Mouse (Mus musculus) megakaryocyte progenitor cell, adult 5-6 weeks (primary cell): ENCODE measurements around the gene Scgb1c1. TPM values are rescaled to one million over a fixed set of nuclear protein-coding genes. Genes with fewer than 3 reads are reported as not detected.
A peak's percentile ranks its signal among the peaks of the same experiment; 100 is the strongest.

Experiments
- ATAC-seq: replicated peaks from 2 replicates; pipeline ENCODE4 v1.8.0; 2016; ENCODE audit warnings: mild to moderate bottlenecking, moderate TSS enrichment, inconsistent platforms; ENCODE audit not compliant: poor library complexity
- total RNA-seq, 2 experiments: library from RNA; stranded (forward) in 1 of 2; stranded (reverse) in 1 of 2; fragments of 157-497, 149-512 nt in 1 of 2; fragments of 200-1000 nt in 1 of 2; gene quantifications; 2 replicates each; pipeline versions ENCODE4 v1.2.3 to v1.2.4; 2015 to 2017

The Scgb1c1 gene
- not detected in 2 replicates for total RNA-seq (2015)
- total RNA-seq (2017), result not detected in 2 replicates

DNA sequence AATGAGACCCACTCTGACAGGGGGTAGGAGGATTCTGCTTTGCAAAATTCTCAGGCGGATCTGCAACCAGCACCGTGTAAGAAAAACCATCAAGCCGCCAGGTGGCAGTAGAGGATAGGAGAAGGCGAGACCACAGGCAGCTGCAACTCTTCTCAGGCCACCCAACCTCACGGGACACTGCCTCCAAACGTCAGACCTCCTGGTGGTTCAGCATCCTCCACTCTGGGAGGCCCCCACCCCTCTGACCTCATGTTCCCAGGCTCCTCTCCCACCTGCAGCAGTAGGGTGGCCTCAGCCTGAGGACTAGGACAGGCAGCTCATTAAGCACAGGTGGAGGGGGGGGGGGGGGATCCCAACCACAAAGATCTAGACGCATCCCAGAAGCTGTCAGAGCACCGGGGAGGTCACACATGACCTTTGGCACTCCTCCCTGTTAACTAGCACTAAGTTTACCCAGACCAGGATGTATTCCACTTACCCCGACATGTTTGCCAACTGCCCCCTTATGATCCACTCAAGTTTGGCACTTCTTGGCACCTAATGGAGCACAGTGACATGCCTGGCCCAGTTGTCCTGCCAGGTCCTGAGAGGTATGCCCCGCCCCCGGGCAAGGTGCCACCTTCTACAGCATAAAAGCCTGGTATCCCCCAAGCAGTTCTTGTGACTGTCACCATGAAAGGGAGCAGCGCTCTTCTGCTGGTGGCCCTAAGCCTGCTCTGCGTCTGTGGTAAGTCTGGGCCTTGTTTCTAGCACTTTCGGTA, at the start of gene Scgb1c1:
Gene Scgb1c1 (plus strand): TSS at position 643 of the 761 bp plus-strand sequence.
- peak; percentile 96 for ATAC-seq

DNA sequence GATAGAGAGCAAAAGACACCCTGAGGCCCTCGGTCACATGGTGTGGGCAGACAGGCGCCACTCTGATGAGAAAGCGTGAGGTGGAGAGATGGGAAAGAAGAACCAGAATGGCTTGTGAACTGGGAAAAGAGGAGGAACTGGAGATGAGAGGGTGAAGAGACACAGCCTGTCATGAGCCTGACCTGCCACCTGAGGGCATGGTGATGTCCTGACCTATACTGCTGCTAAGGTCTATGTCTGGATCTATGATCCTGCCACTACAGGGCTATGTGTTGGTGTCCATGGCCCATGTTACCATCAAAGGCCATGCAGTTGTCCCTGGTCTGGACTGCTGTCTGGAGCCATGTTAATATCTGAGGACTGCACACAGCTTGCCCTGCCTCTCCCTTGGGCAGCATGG, 47.7 kb upstream of the Scgb1c1 start:
- ATAC-seq, result peak; percentile 63; the same call in 1 of the 2 replicates

DNA sequence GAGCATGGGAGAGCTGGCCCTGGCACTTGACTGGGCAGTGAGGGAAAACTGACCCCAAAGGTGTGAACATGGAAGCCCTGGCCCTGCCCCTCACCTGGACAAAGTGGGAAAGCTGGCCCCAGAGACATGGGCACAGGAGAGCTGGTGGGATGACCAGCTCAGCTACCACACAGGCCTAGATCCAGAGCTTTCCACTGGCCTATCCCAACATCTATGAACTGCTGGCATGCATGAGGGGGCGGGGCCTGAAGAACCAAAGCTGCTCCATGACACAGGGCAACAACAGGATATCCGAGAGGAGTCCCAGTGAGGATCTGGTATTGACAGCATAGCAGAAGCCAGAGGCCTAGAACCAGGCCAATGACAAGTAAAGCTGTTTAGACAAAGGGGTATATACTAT, 47.1 kb upstream of the Scgb1c1 start:
- no peak for ATAC-seq

DNA sequence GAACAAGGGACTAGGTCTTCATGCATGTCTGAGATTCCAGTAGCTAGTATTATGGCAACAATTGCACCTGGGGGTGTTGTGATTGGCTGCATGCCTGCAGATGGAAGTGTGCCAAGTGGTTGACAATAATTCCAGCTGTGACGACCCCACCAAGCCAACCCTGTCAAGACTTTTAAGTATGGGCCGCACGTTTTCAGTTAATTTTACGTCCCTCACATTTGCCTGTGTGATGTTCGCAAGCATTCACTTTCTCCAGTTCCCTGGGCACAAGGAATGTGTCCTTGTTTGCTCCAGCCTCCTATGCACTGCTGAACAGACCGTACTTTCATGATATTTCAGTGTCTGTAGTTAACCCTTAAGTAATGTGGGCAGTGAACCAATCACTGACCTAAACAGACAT, 42.7 kb upstream of the Scgb1c1 start:
- ATAC-seq, result no peak

DNA sequence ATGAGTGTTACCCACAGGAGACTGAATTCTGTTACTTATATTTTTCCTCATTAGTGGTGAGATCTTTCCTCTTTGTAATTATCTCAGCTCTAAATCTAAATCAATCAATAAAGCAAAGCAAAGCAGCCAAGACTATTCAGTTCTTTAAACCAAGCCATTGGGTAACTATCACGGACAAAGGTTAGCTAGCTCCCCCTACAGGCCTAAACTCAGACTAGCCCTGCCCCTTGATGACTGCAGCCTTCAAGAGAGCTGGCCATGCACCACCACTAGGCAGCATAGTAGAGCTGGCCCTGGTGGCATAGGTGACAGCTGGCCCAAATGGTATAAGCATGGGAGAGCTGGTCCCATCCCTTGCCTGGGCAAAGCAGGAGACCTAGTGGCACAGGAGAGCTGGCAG, 39.6 kb upstream of the Scgb1c1 start:
- ATAC-seq, result peak; percentile 98

DNA sequence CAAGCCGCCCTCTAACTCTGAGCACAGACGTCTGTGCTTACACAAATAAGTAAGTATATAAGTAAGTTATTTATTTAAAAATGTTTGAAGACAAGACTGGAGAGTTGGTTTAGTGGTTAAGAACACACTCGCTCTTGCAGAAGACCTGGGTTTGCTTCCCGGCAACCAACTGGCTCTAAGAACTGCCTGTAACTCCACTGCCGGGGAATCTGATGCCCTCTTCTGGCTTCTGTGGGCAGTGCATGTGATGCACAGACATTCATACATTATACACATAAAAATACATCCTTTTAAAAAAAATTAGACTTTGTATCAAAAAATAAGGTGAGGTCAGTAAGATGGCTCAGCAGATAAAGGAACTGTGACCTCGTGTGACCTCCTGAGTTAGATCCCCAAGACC, 34.9 kb upstream of the Scgb1c1 start:
- peak; percentile 45; the same call in 1 of the 2 replicates for ATAC-seq

DNA sequence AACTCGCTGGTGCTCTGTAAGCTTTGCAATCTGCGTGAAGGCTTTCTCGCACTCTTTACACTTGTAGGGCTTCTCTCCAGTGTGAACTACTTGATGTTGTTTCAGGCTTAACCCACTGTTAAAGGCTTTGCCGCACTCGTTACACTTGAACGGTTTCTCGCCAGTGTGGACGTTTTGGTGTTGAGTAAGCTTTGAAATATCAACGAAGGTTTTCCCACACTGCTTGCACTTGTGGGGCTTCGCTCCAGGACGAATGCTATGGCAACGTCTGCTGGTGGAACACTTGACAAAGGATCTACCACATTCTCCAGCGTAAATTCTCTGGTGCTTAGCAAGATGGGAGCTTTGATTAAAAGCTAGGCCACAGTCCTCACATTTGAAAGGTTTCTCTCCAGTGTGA, 33.6 kb upstream of the Scgb1c1 start:
- ATAC-seq, result no peak

DNA sequence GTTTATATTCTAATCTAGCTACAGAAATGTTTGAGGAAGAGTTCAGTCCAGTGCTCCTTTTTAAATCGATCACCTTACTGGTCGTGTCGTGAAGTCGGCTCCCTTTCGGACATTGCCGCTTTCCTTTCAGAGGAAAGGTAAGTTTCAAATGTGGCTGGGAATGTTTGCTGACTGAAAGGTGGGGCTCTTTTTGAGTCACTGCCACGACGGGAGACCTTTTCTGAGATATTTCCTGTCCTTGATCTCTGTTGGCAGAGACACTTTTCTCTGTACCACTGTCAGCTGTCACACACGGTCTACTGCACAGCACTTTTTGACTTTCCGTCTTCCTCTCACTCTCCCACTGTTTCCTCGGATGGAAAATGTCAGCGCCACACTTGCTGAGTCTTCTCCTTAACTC, 32.5 kb upstream of the Scgb1c1 start:
- no peak for ATAC-seq

DNA sequence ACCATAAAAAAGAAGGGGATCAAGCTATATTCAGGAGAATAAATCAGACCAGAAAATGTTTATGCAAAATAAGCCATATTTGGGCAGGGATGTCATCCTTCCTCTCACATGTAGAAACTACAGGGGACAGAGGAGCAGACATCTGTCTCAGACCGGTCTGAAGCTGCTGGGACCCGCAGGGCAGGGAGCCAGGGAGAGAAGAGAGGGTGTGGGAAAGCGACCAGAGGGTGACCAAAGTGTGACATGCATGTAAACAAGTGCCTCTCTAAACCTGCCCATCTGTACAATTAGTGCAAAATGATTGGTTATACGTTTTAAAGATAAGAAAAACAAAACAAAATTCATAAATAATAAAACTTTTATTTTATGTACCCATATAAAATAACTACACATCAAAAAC, 25.2 kb upstream of the Scgb1c1 start:
- ATAC-seq, result no peak

DNA sequence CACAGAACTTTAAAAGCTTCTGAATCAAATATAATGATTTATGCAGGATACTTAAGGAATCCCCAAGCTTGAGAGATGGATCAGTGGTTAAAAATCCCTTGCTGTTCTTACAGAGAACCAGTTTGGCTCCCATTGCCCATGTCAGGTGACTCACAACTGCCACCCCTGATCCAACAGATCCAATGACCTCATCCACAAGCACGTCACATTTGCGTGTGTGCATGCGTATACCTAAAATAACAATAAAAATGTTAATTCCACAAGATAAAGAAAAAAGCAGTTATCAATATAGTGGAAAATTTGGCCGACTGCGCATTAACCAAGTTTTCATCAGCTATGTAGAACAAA, 24.1 kb upstream of the Scgb1c1 start:
- no peak for ATAC-seq

DNA sequence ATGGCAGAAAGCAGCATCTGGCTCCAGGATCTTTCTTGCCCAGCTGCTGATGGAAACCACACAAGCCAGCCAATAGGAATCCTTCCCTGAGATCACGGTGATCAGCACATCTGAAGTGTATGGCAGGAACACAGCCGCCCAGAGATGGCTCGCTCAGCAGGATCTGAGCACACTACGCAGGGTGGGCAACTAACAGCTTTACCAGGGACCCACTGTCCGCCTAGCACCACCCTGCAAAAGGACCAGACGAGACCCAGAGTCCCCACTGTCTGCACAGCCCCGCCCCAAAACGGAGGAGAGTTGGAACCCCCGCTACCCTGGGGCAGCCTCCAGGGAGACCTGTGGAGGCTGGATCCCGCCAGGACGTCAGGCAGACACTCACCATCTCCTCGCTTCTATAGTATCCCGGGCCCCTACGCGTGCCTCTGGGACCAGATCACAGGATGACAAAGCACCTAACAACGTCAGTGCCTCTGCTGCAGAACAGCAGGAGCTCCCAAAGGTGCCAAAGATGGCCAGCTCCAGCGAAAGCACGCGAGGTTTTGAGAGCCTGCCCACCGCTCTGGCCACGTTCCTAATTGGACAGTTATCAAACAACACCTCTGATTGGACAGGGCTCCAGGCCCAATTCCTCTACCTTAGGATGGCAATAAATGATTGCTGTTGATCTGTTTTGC, 23.6 kb upstream of the Scgb1c1 start, which contains the start of gene Zfp941:
Gene Zfp941 (minus strand): TSS at position 526 of the 677 bp plus-strand sequence.
- peak; percentile 95 for ATAC-seq

DNA sequence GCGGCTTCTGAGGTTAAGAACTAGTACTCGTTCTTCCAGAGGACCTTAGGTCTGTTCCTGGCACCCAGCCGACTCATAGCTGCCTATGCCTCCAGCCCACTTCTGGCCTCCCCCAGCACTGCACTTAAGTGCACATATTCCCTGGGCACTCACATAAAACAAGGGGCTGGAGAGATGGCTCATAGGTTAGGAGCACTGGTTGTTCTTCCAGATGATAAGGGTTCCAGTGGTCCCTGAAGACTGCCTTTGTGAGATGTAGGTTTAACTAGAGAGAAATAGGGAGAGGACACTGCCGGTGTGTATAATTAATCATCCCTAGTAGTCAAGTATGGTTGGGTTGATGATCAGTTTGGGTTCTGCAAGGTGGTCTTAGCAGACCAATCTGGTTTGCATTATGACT, 22.6 kb upstream of the Scgb1c1 start:
- ATAC-seq, result no peak

DNA sequence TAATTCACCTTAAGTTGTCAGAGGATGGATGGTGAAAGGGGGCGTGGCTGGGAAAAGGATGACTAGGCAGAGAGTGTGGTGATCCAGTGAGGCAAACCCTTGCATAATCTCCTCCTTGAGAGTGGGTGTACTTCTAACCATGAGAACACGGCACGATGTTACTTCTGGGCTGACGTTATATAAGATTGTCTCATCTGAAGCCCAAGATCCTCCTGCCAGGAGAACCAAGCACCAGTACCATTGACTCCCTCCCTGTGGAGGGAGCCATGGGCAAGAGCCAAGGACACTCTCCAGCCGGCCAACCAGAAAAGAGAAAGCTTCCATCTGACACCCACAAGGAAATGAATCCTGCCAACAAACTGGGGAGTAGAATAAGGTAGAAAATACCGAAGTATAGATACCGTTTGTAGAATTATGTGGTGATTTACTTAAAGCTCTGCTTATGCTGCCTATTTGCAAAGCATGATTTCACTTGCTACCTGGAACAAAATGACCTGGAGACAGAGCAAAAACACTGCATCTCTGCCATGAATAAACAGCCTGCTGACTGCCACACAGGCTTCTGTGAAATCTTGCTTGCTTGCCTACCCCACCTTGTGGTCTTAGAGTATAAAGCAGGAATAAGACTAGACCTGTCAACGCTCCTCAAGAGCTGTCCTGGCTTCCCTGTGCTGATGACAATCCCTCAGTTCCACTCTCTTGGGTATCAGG, 17.0 kb upstream of the Scgb1c1 start:
- ATAC-seq, result peak; percentile 89

DNA sequence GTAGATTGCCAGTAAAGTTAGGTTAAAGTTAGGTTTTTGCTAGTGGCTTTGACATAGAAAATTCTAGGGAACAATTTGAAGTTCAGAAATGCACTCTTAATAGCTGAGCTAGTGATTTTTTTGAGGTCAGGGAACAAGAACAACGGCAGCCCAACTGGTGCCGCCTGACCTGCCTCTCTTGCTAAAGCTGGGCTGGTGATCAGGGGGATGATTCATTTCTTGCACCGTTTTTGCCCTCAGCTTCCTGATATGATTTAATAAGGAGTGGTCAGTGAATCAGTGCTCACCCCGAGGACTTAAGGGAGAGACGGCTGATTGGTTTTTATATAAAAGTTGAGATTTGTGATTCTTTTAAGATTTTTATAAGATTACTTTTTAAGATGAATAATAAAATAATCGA, 13.9 kb upstream of the Scgb1c1 start:
- no peak for ATAC-seq

DNA sequence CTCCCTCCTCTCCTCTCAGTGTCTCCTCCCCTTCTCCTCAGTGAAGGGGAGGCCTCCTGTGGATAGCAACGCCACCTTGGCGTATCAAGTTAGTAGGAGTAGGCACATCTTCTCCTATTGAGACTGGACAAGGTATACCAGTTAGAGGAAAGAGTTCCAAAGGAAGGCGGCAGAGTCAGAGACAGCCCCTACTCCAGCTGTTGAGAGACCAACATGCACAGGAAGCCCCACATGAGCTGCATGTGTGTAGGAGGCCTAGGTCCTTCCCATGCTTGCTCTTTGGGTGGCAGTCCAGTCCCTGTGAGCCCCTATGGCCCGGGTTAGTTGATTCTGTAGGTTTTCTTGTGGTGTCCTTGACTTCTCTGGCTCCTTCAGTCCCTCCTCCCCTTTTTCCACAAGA, 12.0 kb upstream of the Scgb1c1 start:
- ATAC-seq, result no peak

DNA sequence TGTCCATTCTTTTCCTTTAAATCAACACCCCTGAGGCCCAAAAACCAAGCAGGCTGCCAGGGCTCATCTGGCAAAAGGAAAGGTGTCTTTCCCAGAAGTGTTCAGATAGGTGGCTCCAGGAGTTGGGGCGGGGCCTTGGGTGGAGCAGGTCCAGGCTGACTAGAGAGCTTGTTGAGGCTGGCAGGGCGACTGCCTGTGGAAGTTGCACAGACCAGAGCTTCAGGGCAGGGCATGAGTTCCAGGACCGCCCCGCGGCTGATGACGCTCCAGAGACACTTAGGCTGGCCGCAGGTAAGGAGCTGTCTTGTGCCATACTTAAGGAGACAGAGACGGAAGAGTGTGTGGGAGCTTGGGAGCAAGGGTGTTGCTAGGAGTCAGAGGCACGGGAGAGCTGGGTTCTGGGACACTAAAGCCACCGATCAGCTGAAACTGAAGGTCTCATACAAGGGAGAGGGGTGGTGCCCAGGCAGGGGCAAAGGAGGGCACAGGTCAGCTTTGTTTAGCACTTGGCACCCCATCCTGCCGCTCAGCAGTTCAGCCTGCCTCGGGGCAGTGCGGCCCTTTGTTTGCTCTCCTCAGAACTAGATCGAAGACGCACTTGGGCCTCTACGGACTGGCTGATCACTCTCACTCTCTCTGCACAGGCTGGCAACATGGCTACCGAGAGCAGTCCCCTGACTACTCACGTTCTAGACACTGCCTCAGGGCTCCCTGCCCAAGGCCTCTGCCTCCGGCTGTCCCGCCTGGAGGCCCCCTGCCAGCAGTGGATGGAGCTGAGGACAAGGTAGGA, 10.2 kb upstream of the Scgb1c1 start, which contains the start of gene Urah:
Gene Urah (plus strand): TSS at position 51 of the 790 bp plus-strand sequence.
- ATAC-seq, result no peak

DNA sequence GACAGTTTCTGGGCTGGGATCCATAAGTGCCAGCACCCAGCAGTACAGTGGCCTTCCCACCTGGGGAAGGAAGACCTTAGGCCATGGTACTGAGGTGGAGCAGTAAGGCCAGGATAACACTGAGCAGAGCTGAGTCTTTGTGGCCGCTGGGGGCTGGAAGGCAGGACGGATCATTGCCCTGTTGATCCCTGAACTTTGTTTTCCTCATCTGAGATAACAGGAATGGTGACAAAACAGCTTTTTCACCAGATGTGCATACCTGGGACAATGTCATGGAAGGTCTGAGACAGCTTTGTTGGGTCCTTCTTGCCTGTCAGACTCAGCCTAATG, 9.6 kb upstream of the Scgb1c1 start:
- no peak for ATAC-seq

DNA sequence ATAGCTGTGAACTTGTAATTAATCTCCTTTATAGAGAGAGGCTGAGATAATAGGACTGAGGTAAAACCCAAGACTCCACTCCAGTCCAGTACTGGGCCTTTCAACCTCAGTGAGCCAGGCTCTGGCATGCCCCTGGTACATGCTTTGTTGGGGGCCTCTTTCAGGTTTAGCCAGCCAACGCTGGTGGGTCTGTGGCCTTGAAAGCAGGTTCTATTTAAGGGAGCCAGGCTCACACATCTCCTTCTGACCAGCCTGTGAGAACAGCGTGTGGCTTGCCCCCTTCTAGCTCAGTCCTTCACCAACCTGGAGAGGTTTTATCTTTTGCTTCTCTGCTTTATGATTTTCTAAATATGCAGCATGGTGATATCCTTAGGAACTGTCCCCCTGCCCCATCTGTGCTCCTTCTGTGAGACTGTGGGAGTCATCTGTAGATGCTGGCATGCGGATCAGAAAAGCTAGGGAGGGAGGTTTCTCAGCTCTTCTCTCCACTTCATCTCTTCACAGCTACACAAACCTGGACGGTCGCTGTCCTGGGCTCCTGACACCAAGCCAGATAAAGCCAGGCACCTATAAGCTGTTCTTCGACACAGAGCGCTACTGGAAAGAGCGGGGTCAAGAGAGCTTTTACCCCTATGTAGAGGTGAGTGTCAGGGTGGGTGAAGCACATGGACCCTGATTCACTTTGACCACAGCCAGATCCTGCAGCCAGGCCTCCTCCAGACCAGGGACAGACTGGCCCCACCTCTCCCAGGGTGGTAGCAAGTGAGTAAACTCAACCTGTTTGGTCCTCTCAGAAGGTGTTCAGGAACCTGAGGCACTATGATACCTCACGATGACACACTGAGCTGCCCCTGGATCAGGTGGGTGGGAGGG, 8.9 kb upstream of the Scgb1c1 start:
- ATAC-seq, result no peak

DNA sequence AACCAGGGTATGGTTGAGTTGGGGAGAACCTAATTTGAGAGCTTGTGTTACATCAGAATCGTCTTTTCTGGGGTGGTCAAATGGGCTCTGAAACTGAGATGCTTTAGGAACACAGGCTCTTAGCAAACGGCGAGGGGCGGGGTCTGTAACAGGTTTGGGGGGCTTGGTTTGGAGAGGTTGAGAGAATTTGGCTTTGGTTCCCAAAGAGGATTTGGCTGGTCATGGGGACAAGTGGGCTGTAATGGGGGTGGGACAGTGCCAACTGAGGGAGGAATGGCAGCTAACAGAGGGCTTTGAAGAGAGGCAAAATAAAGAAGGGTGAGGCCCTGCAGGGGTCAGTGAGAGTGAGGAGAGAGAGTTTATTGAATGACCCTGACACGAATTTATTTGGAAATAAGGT, 5.8 kb upstream of the Scgb1c1 start:
- no peak for ATAC-seq
